Mouse (Mus musculus): ENCODE measurements around the gene Defb19. TPM values are rescaled to one million over a fixed set of nuclear protein-coding genes. Genes with fewer than 3 reads are reported as not detected.
A peak's percentile ranks its signal among the peaks of the same experiment; 100 is the strongest.

Defb19 gene
- total RNA-seq, 2 experiments from 2014 or later = not detected

- ATAC-seq (replicated peaks; ENCODE audit: poor library complexity, severe bottlenecking) = no peak
Measured at GRCm38 (mm10) chr2:152588450-152588849, 8.3 kb upstream of the Defb19 start.

- ATAC-seq (replicated peaks; ENCODE audit: poor library complexity, severe bottlenecking) = peak; percentile 78
Measured at GRCm38 (mm10) chr2:152586926-152587560, 6.9 kb upstream of the Defb19 start.

- no peak for ATAC-seq (replicated peaks; ENCODE audit: poor library complexity, severe bottlenecking)
Measured at GRCm38 (mm10) chr2:152580612-152581011, 500 bp upstream of the Defb19 start.

GRCm38 (mm10) chr2:152573484-152573883, 6.6 kb downstream of the Defb19 start:
- ATAC-seq (replicated peaks; ENCODE audit: poor library complexity, severe bottlenecking) = no peak

- ATAC-seq (replicated peaks; ENCODE audit: poor library complexity, severe bottlenecking) = no peak
Measured at GRCm38 (mm10) chr2:152572114-152572794, 7.9 kb downstream of the Defb19 start, which contains the start of gene Defb21. Gene Defb21 (plus strand): TSS chr2:152572744.

GRCm38 (mm10) chr2:152570313-152570712, 9.8 kb downstream of the Defb19 start:
- no peak for ATAC-seq (replicated peaks; ENCODE audit: poor library complexity, severe bottlenecking)

GRCm38 (mm10) chr2:152569881-152570280, 10.2 kb downstream of the Defb19 start:
- no peak for ATAC-seq (replicated peaks; ENCODE audit: poor library complexity, severe bottlenecking)

- ATAC-seq (replicated peaks; ENCODE audit: poor library complexity, severe bottlenecking) = no peak
Measured at GRCm38 (mm10) chr2:152569038-152569437, 11.1 kb downstream of the Defb19 start, which contains the start of gene Gm17416. Gene Gm17416 (plus strand): TSS chr2:152569338.

GRCm38 (mm10) chr2:152556655-152557054, 23.5 kb downstream of the Defb19 start:
- no peak; the same call in 1 of the 2 replicates for ATAC-seq (replicated peaks; ENCODE audit: poor library complexity, severe bottlenecking)

- peak; percentile 76 for ATAC-seq (replicated peaks; ENCODE audit: poor library complexity, severe bottlenecking)
Measured at GRCm38 (mm10) chr2:152553774-152554423, 26.2 kb downstream of the Defb19 start.

GRCm38 (mm10) chr2:152548124-152548523, 32.0 kb downstream of the Defb19 start:
- ATAC-seq (replicated peaks; ENCODE audit: poor library complexity, severe bottlenecking) = no peak

GRCm38 (mm10) chr2:152544691-152545090, 35.4 kb downstream of the Defb19 start:
- ATAC-seq (replicated peaks; ENCODE audit: poor library complexity, severe bottlenecking) = peak; percentile 66

- ATAC-seq (replicated peaks; ENCODE audit: poor library complexity, severe bottlenecking) = no peak
Measured at GRCm38 (mm10) chr2:152543478-152543877, 36.6 kb downstream of the Defb19 start.

GRCm38 (mm10) chr2:152542897-152543296, 37.2 kb downstream of the Defb19 start:
- no peak for ATAC-seq (replicated peaks; ENCODE audit: poor library complexity, severe bottlenecking)

GRCm38 (mm10) chr2:152541979-152542378, 38.1 kb downstream of the Defb19 start:
- ATAC-seq (replicated peaks; ENCODE audit: poor library complexity, severe bottlenecking) = peak; percentile 95

- no peak for ATAC-seq (replicated peaks; ENCODE audit: poor library complexity, severe bottlenecking)
Measured at GRCm38 (mm10) chr2:152539944-152540710, 40.0 kb downstream of the Defb19 start, which contains the start of gene Defb29. Gene Defb29 (minus strand): TSS chr2:152540098.
